Mouse (Mus musculus) CD8-positive naive resting alpha-beta T cell, adult 57 days (primary cell): Measurements from ENCODE around the gene Arsa. TPM values are rescaled to one million over a fixed set of nuclear protein-coding genes. Genes with fewer than 3 reads are reported as not detected.

Experiments
- total RNA-seq: library from RNA; stranded (reverse); gene quantifications from one replicate; pipeline ENCODE4 v1.2.4, GENCODE M21; 2023

Gene Arsa
- total RNA-seq, result 13.4 TPM

GRCm38 (mm10) chr15:89477091-89477491 is at the start of gene Arsa:
Arsa (minus strand) TSS chr15:89477425.

GRCm38 (mm10) chr15:89498961-89499688 is 21.9 kb upstream of the Arsa start, which contains the start of gene Shank3:
Shank3 (plus strand) TSS chr15:89499623.

DNA sequence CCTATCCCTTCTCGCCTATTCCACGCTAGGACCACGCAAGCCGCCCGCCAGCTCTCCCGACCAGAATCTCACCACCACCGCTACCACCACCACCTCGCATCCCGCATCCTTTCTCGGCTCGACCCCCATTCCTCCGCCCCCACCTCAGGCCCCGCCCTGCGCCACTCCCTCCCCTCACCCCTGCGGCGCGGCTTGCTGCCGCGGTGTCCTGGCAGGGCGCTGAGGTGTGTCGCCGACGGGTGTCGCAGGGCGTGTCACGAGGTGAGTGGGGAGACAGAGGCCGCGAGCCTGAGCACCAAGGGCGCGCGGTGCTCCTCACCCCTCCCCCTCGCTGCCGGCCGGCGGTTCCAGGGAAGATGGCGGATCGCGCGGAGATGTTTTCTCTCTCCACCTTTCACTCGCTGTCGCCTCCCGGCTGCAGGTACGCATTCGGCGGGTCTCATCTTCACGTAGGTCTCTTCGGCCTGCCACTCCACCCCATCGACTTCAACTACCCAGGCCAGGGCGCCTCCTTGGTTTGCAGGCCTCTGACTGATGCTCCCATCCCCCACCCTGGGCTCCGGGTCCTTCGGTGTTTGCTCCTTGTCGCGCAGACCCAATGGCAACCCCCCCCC is 23.3 kb downstream of the Arsa start, which contains the start of gene Mapk8ip2:
Gene Mapk8ip2, plus strand, starts transcription at position 49 of the 614 bp plus-strand sequence.

GRCm38 (mm10) chr15:89429352-89430221 is 47.6 kb downstream of the Arsa start, which contains the start of the genes C730034F03Rik, Gm44502 and Chkb:
C730034F03Rik (plus strand) TSS chr15:89429589.
Gm44502 (minus strand) TSS chr15:89429696.
Chkb (minus strand) TSS chr15:89429908.

GRCm38 (mm10) chr15:89425711-89426121 is 51.5 kb downstream of the Arsa start, which contains the start of gene Cpt1b:
Cpt1b (minus strand) TSS chr15:89425863.

Other genes with a start within 250 kb of the Arsa start
- 424 TPM for gene Sbf1, start 162.1 kb downstream of the Arsa start, total RNA-seq
- not detected for gene Adm2, start 154.7 kb downstream of the Arsa start, total RNA-seq
- not detected for gene Miox, start 143.0 kb downstream of the Arsa start, total RNA-seq
- gene Lmf2, start 121.8 kb downstream of the Arsa start, total RNA-seq, result 33.6 TPM
- 117 TPM for gene Ncaph2, start 121.7 kb downstream of the Arsa start, total RNA-seq
- 17.8 TPM for gene Sco2, start 103.6 kb downstream of the Arsa start, total RNA-seq
- 0.49 TPM for gene Tymp, start 100.4 kb downstream of the Arsa start, total RNA-seq
- gene Odf3b, start 98.1 kb downstream of the Arsa start, total RNA-seq, result not detected
- not detected for gene Klhdc7b, start 92.5 kb downstream of the Arsa start, total RNA-seq
- not detected for gene Syce3, start 66.9 kb downstream of the Arsa start, total RNA-seq
- gene Cpt1b, start 51.6 kb downstream of the Arsa start, total RNA-seq, result 8.1 TPM
- gene C730034F03Rik, start 47.8 kb downstream of the Arsa start, total RNA-seq, result 12.1 TPM
- gene Gm44502, start 47.7 kb downstream of the Arsa start, total RNA-seq, result not detected
- gene Chkb, start 47.5 kb downstream of the Arsa start, total RNA-seq, result 220 TPM
- gene Mapk8ip2, start 23.5 kb downstream of the Arsa start, total RNA-seq, result not detected
- gene Shank3, start 22.2 kb upstream of the Arsa start, total RNA-seq, result 0.43 TPM
- not detected for gene Acr, start 90.9 kb upstream of the Arsa start, total RNA-seq
- 1.1 TPM for gene Rabl2, start 114.5 kb upstream of the Arsa start, total RNA-seq